Mouse (Mus musculus) B cell, adult 2 months (primary cell): ENCODE results near the gene Serpina3c.
"Not testable (repeated sequence)": the region's sequence is repeated elsewhere in the genome, so short reads cannot be mapped to it uniquely, and the experiment has no call there.

ENCODE experiments used
- DNase-seq, 2 experiments: peaks; one replicate each; pipeline ENCODE4 v3.0.0; 2022

Gene Serpina3c

DNA sequence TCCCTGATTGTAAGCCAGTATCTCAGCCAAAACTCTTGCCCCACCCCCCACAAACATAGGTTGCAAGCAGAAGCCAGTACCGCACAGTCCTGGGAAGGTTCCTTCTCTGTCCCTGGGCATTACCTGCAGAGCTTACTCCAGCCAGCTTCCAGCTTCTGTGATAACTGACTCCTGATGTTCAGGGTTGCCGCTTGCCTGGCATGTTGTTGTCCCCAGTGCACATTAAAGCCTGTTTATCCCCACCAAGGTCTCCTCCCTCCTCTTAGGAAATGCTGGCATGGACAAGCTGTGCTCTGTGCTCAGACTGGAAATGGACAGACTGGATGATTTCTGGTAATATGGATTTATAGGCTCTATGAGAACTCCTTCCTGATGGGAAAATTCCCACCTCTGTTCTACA, at the start of gene Serpina3c:
Gene Serpina3c (minus strand): TSS at position 215 of the 400 bp plus-strand sequence.
- no peak for DNase-seq

DNA sequence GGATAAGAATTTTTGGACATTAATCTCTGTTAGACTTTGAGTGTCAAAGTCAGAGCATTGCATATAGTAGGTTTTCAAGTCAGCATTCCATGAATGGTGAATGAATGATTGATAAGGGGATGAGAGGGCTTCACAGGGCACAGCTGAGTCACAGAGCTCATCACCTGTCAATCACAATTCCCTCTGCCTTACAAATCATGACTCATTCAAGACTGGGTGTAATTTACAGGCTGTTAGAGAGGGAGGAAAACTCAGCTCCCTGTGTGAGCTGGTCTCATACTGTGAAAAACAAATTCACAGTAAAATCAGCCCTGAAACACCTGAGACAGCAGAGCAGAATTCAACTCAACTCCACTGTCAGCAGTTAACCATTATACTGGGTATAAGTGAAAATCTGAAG, 37.2 kb upstream of the Serpina3c start:
- no peak for DNase-seq

GRCm38 (mm10) chr12:104189246-104189645, 35.6 kb upstream of the Serpina3c start:
- DNase-seq: no peak

- no peak for DNase-seq
Measured at GRCm38 (mm10) chr12:104186041-104186581, 32.4 kb upstream of the Serpina3c start.

DNA sequence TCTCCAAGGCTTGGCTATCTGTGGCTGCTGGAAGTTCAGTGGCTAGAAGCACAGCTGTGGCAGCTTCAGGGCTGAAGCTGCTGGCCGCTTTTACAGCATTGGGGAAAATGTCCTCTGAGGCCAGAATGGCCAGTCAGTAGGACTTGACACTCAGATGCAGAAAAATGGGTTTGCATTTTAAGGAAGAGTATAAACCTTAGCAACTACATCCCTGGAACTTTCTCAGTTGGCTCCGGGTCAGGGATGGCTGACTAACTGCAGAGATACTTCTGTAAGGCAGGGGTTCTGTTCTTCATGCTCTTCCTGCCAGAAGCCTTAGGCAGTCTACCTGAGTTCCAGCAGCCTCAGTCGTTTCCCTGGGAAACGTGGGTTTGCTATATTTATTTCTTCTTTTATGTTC, 31.4 kb upstream of the Serpina3c start:
- DNase-seq: no peak

DNA sequence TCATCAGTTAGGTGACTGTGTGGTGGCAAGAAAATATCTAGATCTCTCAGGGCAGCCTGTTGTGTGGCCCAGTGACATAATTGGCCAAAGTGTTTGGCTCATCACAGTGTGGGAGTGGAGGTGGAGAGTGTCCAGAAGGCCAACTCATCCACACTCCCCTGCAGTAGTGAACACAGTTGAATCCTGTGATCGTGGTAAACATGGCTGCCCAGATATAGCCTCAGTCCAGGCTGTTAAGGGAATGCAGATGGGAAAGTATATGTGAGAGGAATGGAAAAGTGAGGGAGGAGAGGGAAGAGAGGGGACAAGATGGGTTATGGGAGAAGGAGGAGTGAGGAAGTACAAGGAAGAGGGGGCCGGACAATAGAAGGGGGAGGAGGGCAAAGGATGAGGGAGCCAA, 25.3 kb upstream of the Serpina3c start:
- DNase-seq: no peak

DNA sequence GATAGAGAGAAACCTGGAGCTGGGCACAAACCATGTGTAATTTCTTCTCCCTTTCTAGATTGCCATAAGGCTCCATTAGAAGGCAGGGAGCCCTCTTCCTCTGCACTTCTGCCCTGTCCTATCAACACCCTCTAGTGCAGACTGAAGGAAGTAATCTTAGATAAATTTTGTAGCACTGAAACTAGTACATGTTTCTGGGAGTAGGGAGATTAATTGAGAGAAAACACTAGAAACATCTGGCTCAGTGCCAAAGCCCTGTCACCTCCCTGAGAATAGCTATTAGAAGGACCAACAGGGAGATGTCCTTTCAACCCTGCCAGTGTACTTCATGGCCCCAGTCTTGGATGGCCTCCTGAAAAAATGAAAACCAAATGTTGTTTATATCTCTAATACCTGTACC, 24.9 kb upstream of the Serpina3c start:
- no peak for DNase-seq

GRCm38 (mm10) chr12:104175636-104176035, 22.0 kb upstream of the Serpina3c start:
- no peak for DNase-seq

DNA sequence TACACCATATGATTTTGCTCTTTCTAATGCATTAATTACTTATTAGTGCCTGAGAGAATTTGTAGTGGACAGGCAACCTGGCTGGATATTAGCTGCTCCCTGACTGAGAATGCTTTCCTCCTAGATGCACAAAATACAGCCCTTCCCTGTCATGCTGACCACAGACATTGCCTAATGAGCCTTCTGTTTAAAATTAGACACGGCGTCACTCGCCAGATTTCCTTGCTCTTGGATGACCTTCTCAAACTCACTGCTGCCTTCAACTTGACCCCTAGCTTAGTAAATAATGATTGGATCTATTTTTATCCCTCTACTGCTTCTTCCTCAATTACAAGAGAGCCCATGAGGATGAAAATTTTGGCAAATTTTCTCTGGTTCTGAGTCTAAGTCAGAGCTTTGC, 21.1 kb upstream of the Serpina3c start:
- no peak for DNase-seq

DNA sequence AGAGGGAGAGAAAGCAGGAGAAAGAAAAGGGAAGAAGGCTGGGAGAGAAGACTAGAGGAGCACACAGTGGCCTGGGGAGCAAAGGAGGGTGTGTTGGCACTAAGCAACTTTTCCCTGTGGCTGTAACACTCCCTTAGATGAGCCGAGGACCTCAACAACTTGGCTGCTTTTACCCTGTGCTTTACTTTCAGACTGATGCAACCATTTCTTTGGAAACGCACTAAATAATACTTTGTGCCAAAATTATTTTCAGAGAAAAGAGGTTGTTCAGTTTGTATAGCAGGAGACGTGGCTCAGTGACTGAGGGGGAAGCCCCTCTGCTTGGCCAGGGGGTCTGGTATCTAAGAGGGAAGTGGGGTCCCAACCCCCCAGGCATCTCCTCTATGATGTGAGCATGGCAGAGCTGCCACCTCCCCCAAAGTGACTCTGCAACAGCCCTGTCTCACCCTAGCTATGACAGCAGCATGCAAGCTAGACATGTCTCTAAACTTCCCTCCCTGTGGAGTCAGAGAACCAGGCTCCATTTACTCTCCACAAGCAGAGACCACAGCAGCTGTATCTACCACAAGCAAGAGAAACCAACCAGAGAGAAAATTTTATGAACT, 527 bp downstream of the Serpina3c start:
- no peak for DNase-seq

- no peak for DNase-seq
Measured at GRCm38 (mm10) chr12:104151989-104152388, 1.7 kb downstream of the Serpina3c start.

DNA sequence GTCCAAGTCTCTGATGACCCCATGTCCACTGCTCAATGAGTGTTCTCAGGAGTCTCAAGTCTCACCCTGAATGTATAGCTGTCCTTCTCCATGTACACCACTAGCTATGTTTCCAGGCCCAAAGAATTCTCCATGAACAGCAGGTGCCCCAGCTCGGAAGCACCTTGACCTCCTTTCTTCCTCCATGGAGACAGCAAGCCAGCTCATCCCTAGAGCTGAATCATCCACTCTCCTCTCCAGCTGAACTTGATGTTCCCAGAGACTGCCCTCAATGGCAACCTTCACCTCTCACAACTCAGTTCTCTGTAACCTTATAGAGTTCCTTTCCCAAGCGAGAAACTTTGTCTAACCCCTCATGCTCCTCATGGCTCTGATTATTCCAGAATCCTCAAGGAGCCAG, 8.1 kb downstream of the Serpina3c start:
- no peak for DNase-seq

GRCm38 (mm10) chr12:104143286-104143685, 10.4 kb downstream of the Serpina3c start:
- DNase-seq: no peak

GRCm38 (mm10) chr12:104142427-104142826, 11.2 kb downstream of the Serpina3c start:
- DNase-seq: no peak

DNA sequence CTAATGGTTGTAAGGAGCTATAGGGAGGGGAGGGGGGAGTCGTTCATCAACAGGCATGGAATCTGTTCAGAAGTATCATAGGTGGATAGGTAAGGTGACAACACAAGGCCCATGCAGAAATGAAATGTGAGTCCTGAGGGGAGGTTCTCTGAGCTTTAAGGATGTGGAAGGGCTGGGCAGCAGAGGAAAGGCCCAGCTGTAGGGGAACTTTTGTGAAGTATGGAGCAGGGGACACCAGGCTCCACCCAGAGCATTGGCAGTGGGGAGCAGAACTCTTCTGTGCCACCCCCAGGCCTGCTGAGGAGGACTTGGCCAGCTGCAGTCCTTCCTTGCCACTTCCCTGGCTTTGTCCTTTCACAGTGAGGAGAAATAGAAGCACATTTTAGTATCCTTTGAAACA, 12.2 kb downstream of the Serpina3c start:
- DNase-seq: no peak

- DNase-seq: no peak
Measured at GRCm38 (mm10) chr12:104140543-104141103, 13.0 kb downstream of the Serpina3c start.

DNA sequence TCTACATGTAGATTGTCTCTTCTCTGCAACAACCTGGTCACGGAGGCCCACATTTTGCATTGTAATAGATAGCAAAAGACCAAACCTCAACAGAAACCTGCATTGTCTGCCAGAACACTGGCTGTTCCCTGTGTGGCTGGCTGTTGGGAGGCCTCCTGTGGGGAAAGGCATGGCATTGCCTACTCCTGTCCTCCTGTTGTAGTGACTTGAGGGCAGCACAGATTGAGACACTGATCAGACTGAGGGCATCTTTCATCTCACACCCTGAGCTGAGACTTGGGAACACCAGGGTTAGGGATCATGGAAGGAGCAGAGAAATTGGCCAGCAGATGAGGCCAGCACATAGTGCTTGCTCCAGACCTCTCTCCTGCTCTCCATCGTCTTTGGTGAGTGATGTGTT, 15.5 kb downstream of the Serpina3c start:
- no peak for DNase-seq

GRCm38 (mm10) chr12:104131041-104131440, 22.6 kb downstream of the Serpina3c start:
- DNase-seq: no peak

DNA sequence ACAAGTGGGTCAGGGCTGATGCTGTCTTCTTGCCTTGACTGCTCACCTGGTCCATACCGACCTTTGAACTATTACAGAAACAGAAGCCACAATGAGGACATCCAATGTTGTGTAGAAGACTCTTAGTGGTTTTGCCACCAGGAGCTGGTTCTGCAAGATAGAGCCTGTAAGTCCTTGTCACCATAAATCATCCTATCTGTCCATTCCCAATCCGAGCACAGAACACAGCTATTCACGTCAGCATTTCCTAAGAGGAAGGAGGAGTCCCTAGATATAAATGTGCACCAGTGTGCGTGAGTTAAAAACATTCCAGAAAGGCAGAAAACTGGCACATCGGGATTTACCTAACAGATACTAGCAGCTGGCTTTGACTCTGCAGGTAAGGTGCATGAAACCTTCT, 26.0 kb downstream of the Serpina3c start, which contains the start of gene Serpina3b:
Gene Serpina3b (plus strand): TSS at position 301 of the 400 bp plus-strand sequence.
- no peak for DNase-seq

DNA sequence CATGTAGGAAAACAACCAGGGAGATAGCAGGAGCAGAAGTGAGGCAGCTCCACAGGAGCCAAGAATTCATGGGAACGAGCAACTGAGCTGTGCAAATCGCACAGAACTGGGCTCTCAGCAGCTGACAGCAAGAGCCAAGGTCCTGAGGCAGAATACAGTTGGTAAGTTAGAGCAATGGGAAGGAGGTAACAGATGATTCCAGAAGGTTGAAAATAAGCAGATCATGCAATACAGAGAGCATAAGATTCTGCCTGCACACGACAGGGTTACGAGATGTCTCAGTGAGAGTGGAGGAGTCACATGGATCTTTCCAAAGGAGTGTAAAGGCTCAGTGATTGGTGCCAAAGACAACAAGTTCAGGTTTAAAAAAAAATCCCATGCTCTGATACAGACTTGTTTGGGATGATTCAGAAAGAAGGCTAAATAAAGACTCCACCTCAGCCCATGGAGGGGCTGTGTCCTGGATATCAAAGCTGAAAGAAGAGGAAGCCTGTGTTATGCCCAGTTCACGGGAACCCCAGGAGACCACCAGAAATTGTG, 28.6 kb downstream of the Serpina3c start:
- no peak for DNase-seq

- no peak for DNase-seq
Measured at GRCm38 (mm10) chr12:104123996-104124395, 29.7 kb downstream of the Serpina3c start.

DNA sequence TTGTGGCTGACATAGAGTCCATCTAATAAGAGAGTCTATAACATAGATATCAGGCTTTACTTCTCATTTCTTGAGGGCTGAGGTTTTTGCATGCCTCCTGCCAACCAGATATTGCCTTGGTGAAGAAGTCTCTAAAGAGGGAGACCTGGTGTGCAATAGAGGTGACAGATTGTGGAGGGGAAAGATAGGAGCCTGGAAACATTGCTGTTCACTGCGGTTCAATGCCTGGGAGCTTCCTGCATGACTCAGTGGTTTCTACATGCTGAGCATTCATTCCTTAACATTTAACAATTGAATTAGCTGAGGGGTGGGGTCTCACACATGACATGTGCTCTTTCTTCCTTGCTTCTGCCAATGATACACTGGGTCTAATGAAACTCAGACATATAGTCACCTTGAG, 30.6 kb downstream of the Serpina3c start:
- DNase-seq: no peak

- DNase-seq: no peak
Measured at GRCm38 (mm10) chr12:104114921-104115579, 38.6 kb downstream of the Serpina3c start.

DNA sequence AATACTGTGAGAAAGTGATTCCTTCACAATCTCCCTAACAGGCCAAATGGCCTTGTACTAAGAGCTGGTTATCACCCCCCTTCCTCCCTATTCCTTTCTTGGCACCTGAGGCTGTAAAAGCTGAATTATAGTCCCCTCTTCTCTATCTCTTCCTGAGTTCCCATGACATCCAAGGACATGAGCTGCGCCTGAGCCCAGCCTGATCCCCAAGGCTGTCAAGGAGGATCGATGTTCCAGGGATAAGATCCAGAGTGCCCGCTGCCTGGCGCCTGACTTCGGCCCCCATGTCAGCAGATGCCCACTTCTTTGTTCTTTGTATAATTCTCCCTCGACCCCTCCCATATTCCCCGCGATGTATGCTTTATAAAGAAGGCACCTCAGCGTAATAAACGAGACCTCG, 41.3 kb downstream of the Serpina3c start, which contains the start of gene Serpina3a:
Gene Serpina3a (plus strand): TSS at position 392 of the 400 bp plus-strand sequence.
- DNase-seq: not testable (repeated sequence)
